Mouse (Mus musculus) C2C12 (cell line): ENCODE measurements at regions not wholly inside any gene's neighbourhood (a gene's known extent, or its start where the extent isn't known, plus 50 kb on each side); places are given as distances from the start of the nearest gene placed in this dataset.
A peak's percentile ranks its signal among the peaks of the same experiment; 100 is the strongest.

Source experiments
- H3K27me3 ChIP-seq: one replicate; pipeline ENCODE4 v1.6.1; 2011; ENCODE audit not compliant: control insufficient read depth, insufficient read depth, insufficient read length
- H3K36me3 ChIP-seq: one replicate; pipeline ENCODE4 v1.6.1; 2011; ENCODE audit not compliant: control insufficient read depth, insufficient read depth
- H3K4me3 ChIP-seq: one replicate; pipeline ENCODE4 v1.5.1; 2011; ENCODE audit warnings: mild to moderate bottlenecking, control low read depth; ENCODE audit not compliant: poor library complexity, insufficient read depth, severe bottlenecking
- H3K79me2 ChIP-seq: one replicate; pipeline ENCODE4 v1.6.1; 2011; ENCODE audit not compliant: control insufficient read depth, insufficient read depth
- H3K79me3 ChIP-seq: one replicate; pipeline ENCODE4 v1.6.1; 2011; ENCODE audit warnings: low read depth, control low read depth
- H3ac ChIP-seq: one replicate; pipeline ENCODE3; 2011; ENCODE audit warnings: low read depth; ENCODE audit not compliant: control insufficient read depth, insufficient read length
- CEBPB ChIP-seq: IDR thresholded peaks from one replicate; pipeline ENCODE4 v1.6.1; 2011; ENCODE audit warnings: low read depth, mild to moderate bottlenecking, control low read depth, moderate library complexity
- CTCF ChIP-seq: IDR thresholded peaks from one replicate; pipeline ENCODE4 v1.5.1; 2011; ENCODE audit not compliant: control insufficient read depth, insufficient read depth, insufficient read length
- FOSL1 ChIP-seq: IDR thresholded peaks from one replicate; pipeline ENCODE4 v1.8.0; 2011; ENCODE audit warnings: mild to moderate bottlenecking, low read length; ENCODE audit not compliant: poor library complexity, insufficient read depth, severe bottlenecking
- MAX ChIP-seq: IDR thresholded peaks from one replicate; pipeline ENCODE4 v1.6.1; 2011; ENCODE audit warnings: mild to moderate bottlenecking, control low read depth
- MYOD1 ChIP-seq: IDR thresholded peaks from one replicate; pipeline ENCODE4 v1.6.1; 2011; ENCODE audit warnings: low read depth; ENCODE audit not compliant: control insufficient read depth, insufficient read length
- MYOG ChIP-seq: IDR thresholded peaks from one replicate; pipeline ENCODE4 v1.6.1; 2011; ENCODE audit not compliant: control insufficient read depth, insufficient read length; ENCODE audit errors: extremely low read depth
- USF1 ChIP-seq: IDR thresholded peaks from one replicate; pipeline ENCODE4 v1.6.1; 2011; ENCODE audit warnings: low read depth, mild to moderate bottlenecking, control low read depth, moderate library complexity

GRCm38 (mm10) chr13:106715234-106715633, 221.5 kb downstream of the Ipo11 start:
- Histone ChIP-seq H3K27me3 (no peaks in the 10 kb centered on the region), H3K4me3 (no peak overlapping the region), H3K79me2 (no peaks in the 10 kb centered on the region), H3K36me3 (no peaks in the 10 kb centered on the region), H3K79me3 (no peaks in the 10 kb centered on the region), H3ac (no peak overlapping the region)
- TF ChIP-seq MAX = no peak
- no peak for TF ChIP-seq CEBPB
- TF ChIP-seq USF1 = no peak
- no peak for TF ChIP-seq MYOG
- TF ChIP-seq CTCF = no peak
- no peak for TF ChIP-seq MYOD1

DNA sequence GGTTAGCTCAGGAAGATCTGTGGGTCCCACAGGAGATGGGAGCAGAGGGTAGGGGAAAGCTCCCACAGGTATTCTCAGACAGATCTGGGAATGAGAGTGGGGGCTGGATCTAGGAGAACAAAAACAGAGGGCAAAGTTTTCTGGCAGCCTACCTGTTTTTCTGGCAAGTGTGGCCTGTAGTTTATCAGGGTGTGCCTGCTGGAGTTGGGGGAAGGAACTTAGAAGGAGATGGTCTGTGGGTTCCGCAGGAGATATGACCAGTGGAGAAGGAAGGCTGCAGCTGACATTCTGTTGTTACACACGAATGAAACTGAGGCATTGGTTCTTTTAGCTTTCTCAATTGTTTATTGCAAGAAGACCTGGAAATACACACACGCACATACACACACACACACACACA, 226.2 kb downstream of the Ipo11 start:
- no peak for TF ChIP-seq MAX
- no peak for TF ChIP-seq USF1
- no peak for TF ChIP-seq CEBPB
- TF ChIP-seq CTCF = no peak
- no peak for TF ChIP-seq MYOG
- no peak for TF ChIP-seq FOSL1
- no peak for TF ChIP-seq MYOD1
- no peak overlapping the region for H3ac ChIP-seq
- no peaks in the 10 kb centered on the region for H3K79me3 ChIP-seq
- no peaks in the 10 kb centered on the region for H3K27me3 ChIP-seq
- H3K4me3 ChIP-seq = no peak overlapping the region
- no peaks in the 10 kb centered on the region for H3K79me2 ChIP-seq
- no peaks in the 10 kb centered on the region for H3K36me3 ChIP-seq

DNA sequence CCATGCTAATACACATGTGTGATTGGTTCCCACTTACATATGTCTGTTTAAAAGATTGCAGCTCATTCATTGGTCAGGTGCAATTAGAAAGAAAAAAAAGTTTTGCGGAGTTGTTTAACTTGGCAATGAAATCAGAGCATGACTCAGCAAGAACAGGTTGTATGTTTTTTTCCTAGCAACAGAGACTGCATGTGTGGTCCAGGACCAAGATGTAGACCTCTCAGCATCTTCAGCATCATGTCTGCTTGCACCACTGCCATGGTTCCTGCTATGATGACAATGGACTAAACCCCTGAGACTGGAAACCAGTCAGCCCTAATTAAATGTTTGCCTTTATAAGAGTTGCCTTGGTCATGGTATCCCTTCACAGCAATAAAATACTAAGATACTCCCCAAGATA, 236.4 kb downstream of the Ipo11 start:
- Histone ChIP-seq H3K79me2 (no peaks in the 10 kb centered on the region), H3ac (no peak overlapping the region), H3K4me3 (no peak overlapping the region), H3K36me3 (no peaks in the 10 kb centered on the region), H3K79me3 (no peaks in the 10 kb centered on the region), H3K27me3 (no peaks in the 10 kb centered on the region)
- TF ChIP-seq MAX = no peak
- no peak for TF ChIP-seq USF1
- no peak for TF ChIP-seq FOSL1
- TF ChIP-seq MYOD1 = no peak
- TF ChIP-seq MYOG = no peak
- no peak for TF ChIP-seq CTCF
- TF ChIP-seq CEBPB = no peak

- Histone ChIP-seq H3K4me3 (no peak overlapping the region), H3ac (no peak overlapping the region), H3K27me3 (no peaks in the 10 kb centered on the region), H3K79me2 (no peaks in the 10 kb centered on the region), H3K79me3 (no peaks in the 10 kb centered on the region), H3K36me3 (no peaks in the 10 kb centered on the region)
- TF ChIP-seq USF1 (no peak), MYOD1 (no peak), MAX (no peak), CTCF (no peak), FOSL1 (no peak), CEBPB (no peak), MYOG (no peak)
Observed at GRCm38 (mm10) chr13:106699957-106700356, 236.8 kb downstream of the Ipo11 start.

DNA sequence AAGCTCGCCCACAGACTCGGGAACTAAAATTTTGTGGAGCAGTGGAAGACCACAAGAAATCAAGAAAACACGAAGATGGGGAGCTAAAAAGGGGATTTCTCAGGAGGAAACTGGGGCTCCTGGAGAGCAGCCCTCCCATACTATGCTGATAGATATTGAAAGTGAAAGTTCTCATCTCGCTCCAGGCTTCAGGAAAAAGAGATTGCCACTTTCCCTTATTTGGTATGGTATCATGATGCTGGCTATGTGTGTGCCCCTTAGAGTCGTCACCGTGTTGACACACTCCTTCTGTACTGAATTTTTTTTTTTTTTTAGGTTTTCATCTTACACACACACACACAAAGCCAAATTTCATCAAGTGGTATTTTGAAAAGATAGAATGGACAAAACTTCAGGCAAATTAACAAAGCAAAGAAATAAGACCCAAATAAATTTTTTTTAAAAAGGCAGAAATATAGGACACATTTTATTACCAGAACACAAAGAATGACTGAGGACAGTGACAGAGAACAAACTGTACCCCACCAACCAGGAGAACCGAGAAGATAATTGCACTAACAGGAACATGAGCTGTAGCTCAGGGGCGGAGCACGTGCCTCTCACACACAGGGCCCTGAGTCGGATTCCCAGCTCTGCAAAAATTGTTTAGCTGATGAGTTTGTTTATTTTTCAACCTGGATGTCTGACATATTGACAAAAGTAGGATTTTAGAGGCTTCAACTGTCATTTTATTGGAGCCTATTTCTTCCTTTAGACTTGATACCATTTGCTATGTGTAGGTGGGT, 244.8 kb downstream of the Ipo11 start:
- no peak for TF ChIP-seq MYOG
- Histone ChIP-seq H3K27me3 (no peaks in the 10 kb centered on the region), H3K79me2 (no peaks in the 10 kb centered on the region), H3K4me3 (peak overlapping the region; percentile 25), H3K79me3 (no peaks in the 10 kb centered on the region), H3ac (no peak overlapping the region), H3K36me3 (no peaks in the 10 kb centered on the region)

GRCm38 (mm10) chr13:106690125-106690524, 246.6 kb downstream of the Ipo11 start:
- TF ChIP-seq MAX (no peak), USF1 (no peak), MYOD1 (no peak), CEBPB (no peak), FOSL1 (no peak), MYOG (no peak), CTCF (no peak)
- Histone ChIP-seq H3K27me3 (no peaks in the 10 kb centered on the region), H3ac (no peak overlapping the region), H3K79me3 (no peaks in the 10 kb centered on the region), H3K36me3 (no peaks in the 10 kb centered on the region), H3K79me2 (no peaks in the 10 kb centered on the region), H3K4me3 (no peak overlapping the region)
